Mouse (Mus musculus): ENCODE results near the gene Unc93b1.

DNA sequence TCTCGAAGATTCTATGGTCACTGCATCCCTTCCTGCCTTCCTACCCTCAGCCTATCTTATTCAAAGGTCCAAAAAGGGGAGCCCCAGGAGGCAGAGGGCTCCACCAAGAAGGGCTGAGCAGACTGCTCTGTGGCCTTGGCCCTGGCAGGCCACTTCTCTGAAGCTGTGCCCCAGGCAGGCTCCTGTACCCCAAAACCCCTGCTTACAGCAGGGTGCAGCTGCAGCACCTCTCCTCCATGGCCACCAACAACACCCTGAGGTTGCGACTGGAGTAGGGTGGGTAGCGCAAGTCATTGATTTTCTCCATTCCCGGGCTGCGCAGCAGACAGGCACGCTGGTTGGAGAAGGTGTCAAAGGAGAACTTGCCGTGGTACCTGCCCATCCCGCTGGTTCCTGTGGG, 21.3 kb upstream of the Unc93b1 start:
- no peak for TF ChIP-seq POLR2A (IDR thresholded peaks at IDR 0.05; ENCODE audit: borderline replicate concordance, insufficient read depth, low read length)
- TF ChIP-seq CTCF (IDR thresholded peaks at IDR 0.05; ENCODE audit: borderline replicate concordance, insufficient read depth, low read depth, low read length), result no peak
